Comparison of ENCODE assay signal across 10 mouse cellular contexts in the genomic region with DNA sequence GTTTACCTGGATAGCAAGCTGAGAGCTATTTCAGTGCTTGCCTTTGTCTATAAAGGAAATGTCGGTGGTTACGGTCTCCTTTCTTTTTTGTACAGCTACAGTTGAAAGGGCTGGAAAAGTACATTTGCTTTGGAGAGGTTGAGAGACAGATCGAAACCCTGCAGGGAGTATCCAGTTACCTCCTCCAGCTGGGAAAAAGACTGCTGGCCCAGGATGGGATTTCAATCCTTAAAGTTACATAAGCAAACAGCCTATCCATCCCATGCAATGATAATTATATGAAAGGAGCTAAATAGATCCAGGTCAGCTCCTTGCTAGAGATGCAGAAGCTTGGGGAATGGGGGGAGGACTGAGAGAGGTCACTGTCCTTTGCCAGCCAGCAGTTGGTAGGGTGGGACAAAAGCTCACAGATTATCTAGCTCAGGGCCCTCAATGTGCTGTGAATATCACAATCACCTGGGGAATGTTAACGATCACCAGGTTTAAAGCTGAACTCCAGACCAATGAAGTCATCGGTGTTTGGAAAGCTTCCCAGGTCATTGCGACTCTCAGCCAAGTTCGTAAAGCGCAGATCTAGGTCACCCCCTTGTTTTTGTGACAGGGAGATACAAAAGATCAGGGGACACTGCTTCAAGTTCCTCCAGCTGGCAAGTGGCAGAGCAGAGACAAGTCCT. TPM values are rescaled to one million over a fixed set of nuclear protein-coding genes. Genes with fewer than 3 reads are reported as not detected.
DNase-seq lines count a peak whose midpoint lies in the region; ATAC-seq lines count a peak whose summit lies in the region.
"Had no signal": no experiment of that assay in that cellular context is flagged by ENCODE, and none has a peak within 500 bp of the region (broad histone marks: within the 10 kb centered on the region; RNA-seq: fewer than 3 reads in every experiment).

No protein-coding gene starts in this region.

- H3K27me3 ChIP-seq in heart, embryonic 14.5 days (ENCODE audit: control insufficient read depth, insufficient read depth, low read length) = no peaks in the 10 kb centered on the region
- H3K27me3 ChIP-seq: stomach, embryonic 15.5 days had no signal

- H3K4me3 ChIP-seq in heart, embryonic 14.5 days (ENCODE audit: control insufficient read depth in 1 of 2, insufficient read depth in 1 of 2, low read depth in 1 of 2, low read length in 2 of 2) = no peak overlapping the region
- H3K4me3 ChIP-seq: liver, embryonic 13.5 days; stomach, embryonic 15.5 days had no signal

- peak; percentile 52; the same call in 1 of the 2 replicates for ATAC-seq in frontal cortex, adult (ENCODE audit: low TSS enrichment)
- peak; percentile 61 for ATAC-seq in heart, embryonic 14.5 days (ENCODE audit: insufficient number of reproducible peaks, insufficient read depth, low FRiP score, low read depth)

- peaks cover 13 to 29% of the 10 kb centered on the region in 2 experiments for H3K4me1 ChIP-seq in heart, embryonic 14.5 days (ENCODE audit: control insufficient read depth in 2 of 2, insufficient read depth in 2 of 2, low read length in 2 of 2)
- H3K4me1 ChIP-seq: liver, embryonic 13.5 days; stomach, embryonic 15.5 days had no signal

- WGBS in heart, embryonic 14.5 days = 6% methylated on average over 8 of the region's 8 CpGs

- DNase-seq in frontal cortex, postnatal 25 days (ENCODE audit: low spot score in 2 of 2) = no peak
- peak; percentile 27 for DNase-seq in ES-CJ7 (ENCODE audit: low read depth, low spot score)
- DNase-seq in cerebellum, postnatal 36 days = peak; percentile 44 to 62
- peak; percentile 43 for DNase-seq in skeletal muscle tissue, adult 2 months (ENCODE audit: low read depth, low spot score)
- DNase-seq in B cell, adult 2 months = no peak
- DNase-seq in thymus, adult 18-20 months = no peak
- DNase-seq: liver, embryonic 13.5 days had no signal

- peak overlapping the region; percentile 84 to 92 for H3K27ac ChIP-seq in heart, embryonic 14.5 days (replicated peaks in 1 of 2; ENCODE audit: control insufficient read depth in 1 of 2, insufficient read depth in 1 of 2, low read depth in 2 of 2, low read length in 2 of 2)
- H3K27ac ChIP-seq: liver, embryonic 13.5 days; stomach, embryonic 15.5 days had no signal

- H3K9me3 ChIP-seq in heart, embryonic 14.5 days (ENCODE audit: control insufficient read depth, low read length) = peaks cover 10% of the 10 kb centered on the region
- H3K9me3 ChIP-seq: liver, embryonic 13.5 days; stomach, embryonic 15.5 days had no signal

- H3K36me3 ChIP-seq in heart, embryonic 14.5 days (ENCODE audit: control insufficient read depth, insufficient read depth, low read length) = no peaks in the 10 kb centered on the region
- H3K36me3 ChIP-seq: liver, embryonic 13.5 days; stomach, embryonic 15.5 days had no signal

- H3K4me2 ChIP-seq in heart, embryonic 14.5 days (ENCODE audit: low read length) = peak overlapping the region; percentile 49
- H3K4me2 ChIP-seq: liver, embryonic 13.5 days; stomach, embryonic 15.5 days had no signal

- peak overlapping the region; percentile 46; the same call in 1 of the 2 replicates for H3K9ac ChIP-seq in heart, embryonic 14.5 days (ENCODE audit: low read length)
- H3K9ac ChIP-seq: liver, embryonic 13.5 days; stomach, embryonic 15.5 days had no signal

RNA-seq across cellular contexts. Expression of a gene that starts 56.0 kb away (rescaled TPM):
- polyA plus RNA-seq in heart, embryonic 14.5 days (2014; fragmentation: Nextera tagmentation; extraction: Ambion mirVana) = not detected in 2 replicates
- polyA plus RNA-seq: liver, embryonic 13.5 days had no signal

RNA-seq across cellular contexts. Expression of a gene that starts 57.2 kb away (rescaled TPM):
- polyA plus RNA-seq in heart, embryonic 14.5 days (2014; fragmentation: Nextera tagmentation; extraction: Ambion mirVana) = not detected in 2 replicates
- polyA plus RNA-seq: liver, embryonic 13.5 days had no signal

Comparison
In these comparisons a context has a peak if more than half of its experiments do, and no peak if none do; other contexts are left out.
1. DNase-seq: peak in ES-CJ7 (single experiment), cerebellum, postnatal 36 days (2 of 2) and skeletal muscle tissue, adult 2 months (single experiment); none in frontal cortex, postnatal 25 days (0 of 2), B cell, adult 2 months (0 of 2) and thymus, adult 18-20 months (0 of 2).